Mouse (Mus musculus) central nervous system, embryonic 11.5 days (tissue): ENCODE measurements around the gene Tbx3. TPM values are rescaled to one million over a fixed set of nuclear protein-coding genes. Genes with fewer than 3 reads are reported as not detected.

ENCODE experiments used
- polyA plus RNA-seq: library from polyadenylated mRNA; depleted of rRNA; stranded (reverse); fragments of >200 nt; gene quantifications from 2 replicates; pipeline ENCODE4 v1.2.3, GENCODE M21; 2012; rRNA removed

The Tbx3 gene
- 2.7 and 20.5 TPM in 2 replicates for polyA plus RNA-seq

DNA sequence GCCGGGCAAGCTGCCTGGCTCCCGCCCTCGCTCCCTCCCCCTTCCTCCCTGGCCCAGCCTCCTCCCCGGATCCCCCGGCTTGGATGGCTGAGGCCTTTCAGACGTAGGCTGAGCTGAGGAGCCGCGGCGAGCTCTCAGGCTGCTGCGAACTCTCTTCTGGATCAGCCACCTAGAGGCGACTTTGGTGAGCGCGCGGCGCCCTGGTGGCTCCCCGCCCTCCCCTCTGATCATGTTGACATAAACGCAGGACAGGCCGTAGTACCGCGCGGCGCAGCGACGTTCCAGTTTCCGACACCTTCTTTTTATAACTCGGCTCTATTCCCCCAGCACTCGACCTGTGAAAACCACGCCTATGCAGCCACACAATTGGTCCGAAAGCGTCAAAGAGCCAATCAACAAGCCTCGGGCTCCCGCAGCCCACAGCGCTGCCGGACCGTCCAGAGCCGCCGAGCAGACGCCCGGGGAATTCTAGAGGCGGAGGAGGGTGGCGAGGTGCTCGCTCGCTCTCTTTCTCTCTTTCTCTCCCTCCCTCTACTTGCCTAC, at the start of gene Tbx3:
Tbx3 (plus strand) TSS at position 104 of the 543 bp plus-strand sequence.

Other genes starting within 250 kb of the Tbx3 start
- gene Tbx5, start 162.0 kb downstream of the Tbx3 start, polyA plus RNA-seq: 1.0 and 9.7 TPM in 2 replicates